Mouse (Mus musculus) cortical plate, adult 2 months (tissue): Measurements from ENCODE around the gene Rgs4.

ENCODE experiments used
- CTCF ChIP-seq: fragments of 200-500 bp; IDR thresholded peaks from 2 replicates; pipeline ENCODE4 v1.5.1; 2011; ENCODE audit warnings: mild to moderate bottlenecking, control low read depth, low read length; ENCODE audit not compliant: insufficient read depth; ENCODE audit errors: extremely low read depth
- POLR2A ChIP-seq: fragments of 200-500 bp; IDR thresholded peaks from 2 replicates; pipeline ENCODE4 v1.6.1; 2011; ENCODE audit warnings: mild to moderate bottlenecking, low read length, control low read depth; ENCODE audit not compliant: insufficient read depth; ENCODE audit errors: extremely low read depth

- TF ChIP-seq CTCF (no peak), POLR2A (no peak)
Measured at GRCm38 (mm10) chr1:169785981-169786380, 38.5 kb upstream of the Rgs4 start.
